Mouse (Mus musculus) T-helper 2 cell (primary cell): ENCODE data around the gene Ano8.
"Not testable (repeated sequence)": the region's sequence is repeated elsewhere in the genome, so short reads cannot be mapped to it uniquely, and the experiment has no call there.

ENCODE experiments used
- in situ Hi-C: fragments of 300-600 bp; cut with MboI, MseI; formaldehyde crosslinking; loops from one replicate; pipeline ENCODE4 v1.15.1; 2025; ENCODE audit warnings: high pct_unique_total_duplicates

Gene Ano8

GRCm38 (mm10) chr8:71452669-71453068 is 33.1 kb downstream of the Ano8 start:
- in situ Hi-C loops, result loop anchor here (25.0 kb wide), 1 partner anchor 1090 kb away; the partner anchor contains the start of genes Comp and Upf1

DNA sequence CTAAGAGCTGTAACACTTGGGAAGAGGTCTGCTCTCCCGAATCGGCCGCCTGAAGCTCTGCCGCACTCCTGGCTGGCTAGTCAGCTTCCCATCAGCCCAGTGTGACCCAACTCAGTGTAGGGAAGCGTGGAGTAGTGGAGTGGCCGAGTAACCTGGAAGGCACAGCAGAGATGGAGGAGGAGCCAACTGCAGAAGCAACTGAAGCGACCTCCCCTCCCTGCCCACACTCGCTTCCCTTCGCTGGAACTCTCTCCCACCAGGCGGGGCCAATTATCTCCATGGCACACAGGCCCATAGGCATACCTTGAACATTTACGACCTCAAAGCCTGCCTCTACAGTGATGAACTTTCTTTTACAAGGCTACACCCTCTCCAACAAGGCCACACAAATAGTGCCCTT is 34.0 kb downstream of the Ano8 start:
- in situ Hi-C loops, result loop anchor here (25.0 kb wide), 1 partner anchor 1089 kb away; the partner anchor contains the start of genes Comp and Upf1

- in situ Hi-C loops, result loop anchor here (25.0 kb wide), 1 partner anchor 1089 kb away; the partner anchor contains the start of genes Comp and Upf1
Observed at GRCm38 (mm10) chr8:71451337-71451736, 34.4 kb downstream of the Ano8 start.

DNA sequence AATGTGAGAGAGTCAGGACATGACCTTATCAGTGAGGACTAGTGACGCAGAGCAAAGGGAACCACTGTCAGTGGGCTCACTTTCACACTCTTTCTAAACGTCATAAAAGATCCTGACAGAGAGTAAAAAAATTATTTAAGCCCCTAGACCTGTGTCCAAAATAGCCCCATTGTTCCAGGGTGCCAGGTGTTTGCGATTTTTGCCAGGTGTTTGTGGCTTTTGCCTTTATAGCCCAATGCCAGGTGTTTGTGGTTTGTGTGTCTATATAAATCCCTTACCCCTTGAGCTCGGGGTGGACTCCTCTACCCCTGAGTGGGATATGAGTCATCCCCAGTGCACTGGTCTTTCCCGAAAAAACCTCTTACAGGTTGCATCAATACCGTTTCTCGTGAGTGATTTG is 40.7 kb downstream of the Ano8 start:
- in situ Hi-C loops, result no loop called here

- in situ Hi-C loops, result loop anchor here (5.0 kb wide), 1 partner anchor 81 kb away; no protein-coding TSS in a partner anchor
Observed at GRCm38 (mm10) chr8:71441404-71441803, 44.4 kb downstream of the Ano8 start.

GRCm38 (mm10) chr8:71437041-71437440 is 48.7 kb downstream of the Ano8 start:
- in situ Hi-C loops, result no loop called here

- in situ Hi-C loops, result not testable (repeated sequence)
Observed at GRCm38 (mm10) chr8:71432935-71433334, 52.8 kb downstream of the Ano8 start.
